Mouse (Mus musculus) kidney, adult 8-10 months (tissue): ENCODE measurements at regions not wholly inside any gene's neighbourhood (a gene's known extent, or its start where the extent isn't known, plus 50 kb on each side); places are given as distances from the start of the nearest gene placed in this dataset.

Experiments
- DNase-seq, 2 experiments: peaks; one replicate each; pipeline ENCODE4 v3.0.0; 2022

DNA sequence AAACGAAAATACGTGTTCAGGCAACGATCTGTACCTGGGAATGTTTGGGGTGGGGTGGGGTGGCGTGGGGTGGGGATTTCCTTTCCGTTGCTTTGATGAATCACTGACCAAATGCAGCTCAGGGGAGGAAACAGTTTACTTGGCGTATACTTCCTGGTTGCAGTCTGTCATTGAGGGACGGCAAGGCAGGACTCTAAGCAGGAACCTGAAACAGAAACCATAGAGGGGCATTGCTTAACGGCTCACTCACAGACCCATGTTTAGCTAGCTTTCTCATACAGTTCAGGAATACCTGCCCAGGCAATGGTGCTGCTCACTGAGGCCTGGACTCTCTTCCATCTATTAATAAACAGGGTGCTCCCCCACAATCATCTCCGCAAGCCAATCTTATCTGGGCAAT is 55.1 kb upstream of the Smox start:
- no peak for DNase-seq

DNA sequence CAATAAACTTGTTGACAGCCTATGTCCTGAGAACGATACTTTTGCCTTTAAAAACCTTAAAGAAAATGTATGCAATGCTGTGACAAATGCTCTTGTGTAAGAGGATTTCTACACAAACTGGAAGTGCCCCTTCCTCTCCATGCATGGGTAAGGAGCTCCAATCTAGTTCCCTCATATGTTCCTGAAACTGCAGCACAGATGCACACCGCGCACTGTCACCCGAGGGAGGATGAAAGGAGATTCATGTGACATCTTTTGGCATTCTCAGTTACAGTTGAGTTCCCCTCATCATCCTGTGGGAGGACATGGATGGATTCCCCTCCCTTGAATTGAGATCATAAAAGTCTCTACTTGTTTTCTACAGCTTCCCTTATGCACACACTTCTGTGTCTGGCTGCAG is 60.8 kb upstream of the Smox start:
- no peak for DNase-seq

DNA sequence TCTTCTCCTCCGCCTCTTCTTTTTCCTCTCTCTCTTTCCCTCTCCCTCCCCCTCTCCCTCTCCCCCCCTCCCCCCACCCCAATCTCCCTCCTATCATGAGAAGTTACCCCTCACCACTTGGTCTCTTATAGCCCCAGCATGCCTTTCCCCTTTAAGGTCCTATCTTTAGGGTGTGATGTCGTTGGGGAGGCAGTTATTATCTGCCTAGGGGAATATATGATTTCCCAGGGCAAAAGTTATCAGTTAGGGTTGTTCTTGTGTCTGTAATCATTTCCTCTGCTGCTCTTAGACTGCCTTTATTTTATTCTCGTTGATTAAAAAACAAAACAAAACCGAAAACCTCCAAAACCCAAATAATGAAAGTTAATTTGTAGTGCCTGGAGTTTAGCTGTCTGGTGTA is 63.2 kb upstream of the Smox start:
- no peak for DNase-seq

GRCm38 (mm10) chr2:131426941-131427340 is 64.4 kb upstream of the Smox start:
- DNase-seq: no peak

GRCm38 (mm10) chr2:131423616-131424320 is 67.5 kb upstream of the Smox start:
- DNase-seq: no peak

- peak; percentile 57 to 61 for DNase-seq
Measured at GRCm38 (mm10) chr2:131422907-131423445, 68.3 kb upstream of the Smox start.

DNA sequence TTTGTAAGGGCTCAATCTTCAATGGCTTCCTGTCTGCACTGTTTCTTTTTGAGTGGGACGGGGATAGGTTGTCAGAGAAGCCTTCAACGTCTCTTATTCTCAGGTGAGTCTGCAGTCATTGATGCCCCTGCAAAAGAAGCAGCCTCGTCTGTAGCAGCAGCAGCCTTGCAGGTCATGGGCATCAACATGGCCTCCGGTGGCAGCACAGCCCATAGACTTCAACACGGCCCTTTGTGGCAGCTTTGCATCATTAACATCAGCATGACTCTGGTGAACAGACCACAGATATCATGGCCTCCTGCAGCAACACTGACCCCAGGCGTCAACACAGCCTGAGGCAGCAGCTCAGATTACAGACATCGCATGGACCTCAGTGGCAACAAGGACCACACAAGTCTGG is 65.4 kb upstream of the Rnf24 start:
- no peak for DNase-seq

- no peak for DNase-seq
Measured at GRCm38 (mm10) chr2:131417472-131417871, 64.8 kb upstream of the Rnf24 start.

GRCm38 (mm10) chr2:131416482-131416881 is 63.8 kb upstream of the Rnf24 start:
- DNase-seq: peak; percentile 33 to 74

DNA sequence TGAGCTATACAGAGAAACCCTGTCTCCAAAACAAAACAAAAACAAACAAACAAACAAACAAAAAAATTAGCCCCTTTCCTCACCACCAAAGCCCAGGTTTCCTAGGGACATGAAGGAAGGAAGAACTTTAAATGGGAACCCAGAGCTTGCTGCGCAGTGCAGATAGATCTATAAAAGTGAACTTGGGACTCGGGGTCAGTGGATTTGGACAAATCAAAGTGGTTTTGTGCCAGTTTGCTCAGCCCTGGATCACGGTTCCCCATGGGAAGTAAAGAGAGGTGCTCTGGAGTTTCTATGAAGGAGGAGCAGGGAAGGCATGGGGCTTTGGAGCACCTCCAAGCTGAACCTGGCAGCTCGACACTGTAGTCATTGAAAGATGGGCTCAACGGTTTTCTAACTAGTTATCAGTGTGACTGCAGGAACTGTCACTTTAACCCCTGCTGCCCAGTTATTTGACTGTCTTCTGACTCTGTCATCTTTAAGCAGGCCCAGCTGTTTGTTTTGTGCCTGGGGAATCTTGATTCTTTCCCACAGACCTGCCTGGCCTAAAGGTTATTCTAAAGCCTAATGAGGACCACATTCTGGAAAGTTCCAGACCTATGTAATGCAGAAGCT is 58.3 kb upstream of the Rnf24 start:
- no peak for DNase-seq

DNA sequence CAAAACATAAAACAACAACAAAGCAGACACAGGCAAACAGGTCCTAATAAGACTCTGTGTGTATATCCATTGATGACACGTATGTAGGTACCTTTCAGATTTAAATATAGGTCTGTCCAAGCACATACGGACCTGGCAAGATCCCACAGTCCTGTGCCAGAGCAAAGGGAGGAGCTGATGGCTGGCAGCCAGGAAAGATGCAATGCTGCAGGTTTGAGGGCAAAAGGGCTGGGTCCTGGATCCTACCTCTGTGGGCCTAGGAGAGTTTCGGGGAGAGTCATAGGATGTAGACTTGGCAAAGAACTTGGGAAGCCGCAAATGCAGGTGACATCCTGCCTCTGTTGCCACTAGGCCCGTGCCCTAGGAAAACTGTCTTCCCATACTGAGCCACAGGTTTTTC is 54.6 kb upstream of the Rnf24 start:
- peak in 1 of 2 experiments; percentile 17 for DNase-seq

- no peak for DNase-seq
Measured at GRCm38 (mm10) chr2:131404218-131404555, 51.5 kb upstream of the Rnf24 start.

DNA sequence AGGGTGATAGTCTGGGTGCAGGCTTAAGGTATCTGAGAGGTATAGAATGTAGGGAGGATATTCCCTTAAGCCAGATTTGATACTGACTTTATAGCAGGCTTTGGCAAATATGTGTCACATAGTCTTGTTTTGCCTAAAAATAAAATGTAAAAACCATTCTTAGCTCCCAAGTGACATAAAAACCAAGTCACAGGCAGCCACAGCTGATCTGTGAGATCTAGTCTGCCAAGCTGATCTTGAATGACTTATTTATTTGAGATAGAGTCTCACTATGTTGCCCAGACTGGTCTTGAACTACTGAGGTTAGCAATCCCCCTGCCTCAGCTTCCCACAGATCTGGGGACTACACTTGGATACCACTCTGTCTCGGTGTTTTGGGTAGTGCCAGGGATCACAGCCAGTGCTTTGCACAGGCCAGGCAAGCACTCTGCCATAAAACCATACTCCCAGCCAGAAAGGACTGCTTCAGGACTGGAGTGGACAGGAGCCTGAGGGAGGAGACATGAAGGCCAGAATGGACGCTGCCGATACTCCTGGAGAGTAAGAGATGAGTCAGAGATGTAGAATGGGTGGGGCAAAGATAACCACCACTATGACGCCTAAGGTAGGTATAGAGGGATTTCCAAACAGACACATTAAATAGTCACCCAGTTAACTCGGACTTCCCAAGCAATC is 51.0 kb upstream of the Rnf24 start:
- DNase-seq: no peak
